Mouse (Mus musculus) liver, embryonic 14.5 days (tissue): ENCODE data around the gene Gpatch11.

Source experiments
- CTCF ChIP-seq: IDR thresholded peaks from 2 replicates; pipeline ENCODE4 v1.5.1; 2016; ENCODE audit warnings: antibody characterized with exemption, low read depth, control low read depth
- EP300 ChIP-seq: IDR thresholded peaks from 2 replicates; pipeline ENCODE4 v1.6.1; 2016; ENCODE audit warnings: antibody characterized with exemption, low read depth

DNA sequence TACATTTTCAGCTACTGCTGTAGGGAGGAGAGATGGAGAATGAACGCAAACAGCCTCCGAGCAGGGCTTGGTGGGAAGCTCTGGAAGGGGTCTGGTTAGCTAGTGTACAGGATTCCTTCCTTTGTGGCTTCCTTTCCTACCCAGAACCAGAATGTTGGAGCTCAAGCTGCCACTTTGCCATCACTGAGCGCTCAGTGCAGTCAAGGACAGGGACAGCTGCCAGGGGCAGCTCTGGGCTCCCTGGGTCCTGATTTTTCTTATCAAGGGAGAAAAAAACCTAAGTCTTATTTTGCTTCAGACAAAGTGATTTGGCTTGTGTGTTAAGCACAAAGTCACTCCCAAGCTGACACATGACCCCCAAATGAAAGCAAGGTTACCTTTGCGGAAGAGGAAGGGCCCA is 53.2 kb downstream of the Gpatch11 start:
- TF ChIP-seq CTCF (no peak), EP300 (no peak)
